Mouse (Mus musculus): ENCODE measurements at regions not wholly inside any gene's neighbourhood (a gene's known extent, or its start where the extent isn't known, plus 50 kb on each side); places are given as distances from the start of the nearest gene placed in this dataset.

DNA sequence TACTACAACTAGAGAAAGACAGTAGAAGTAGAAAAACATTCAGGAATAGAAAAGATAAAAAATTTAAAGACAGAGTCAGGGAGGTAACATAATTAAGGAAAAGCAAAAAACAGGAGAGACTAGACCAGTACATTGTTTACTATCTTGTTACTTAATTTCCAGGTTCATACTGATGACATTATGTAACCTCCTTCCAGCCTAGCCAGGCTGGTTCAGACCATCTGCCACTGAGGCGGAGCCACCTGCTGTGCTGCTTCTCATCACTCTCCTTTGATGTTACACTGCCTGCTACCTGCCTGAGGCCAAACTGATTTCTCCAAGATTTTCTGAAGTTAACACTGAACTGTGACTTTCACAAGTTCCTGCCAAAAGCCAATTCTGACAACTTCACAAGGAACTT is 64.2 kb upstream of the Vmn2r2 start:
- DNase-seq, result peak; percentile 72 to 80

DNA sequence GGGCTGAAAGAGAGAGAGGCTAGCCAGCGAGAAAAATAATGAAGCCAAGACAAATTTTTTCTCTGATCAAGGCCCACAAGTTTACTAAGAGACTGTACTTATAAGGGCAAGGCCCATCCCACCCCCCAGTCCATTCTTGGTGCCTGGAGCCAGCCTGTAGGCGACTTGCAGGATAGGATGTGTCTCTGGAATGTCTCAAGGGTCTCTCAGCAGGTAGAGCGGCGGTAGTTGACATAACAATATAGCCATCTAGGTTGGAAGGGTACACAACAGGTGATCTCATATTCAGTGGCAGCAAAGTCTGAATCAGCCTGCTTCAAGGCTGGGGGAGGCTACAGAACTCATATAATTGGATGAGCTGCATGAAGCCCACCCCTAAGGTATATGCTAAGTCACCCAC is 61.1 kb upstream of the Vmn2r2 start:
- no peak for DNase-seq

DNA sequence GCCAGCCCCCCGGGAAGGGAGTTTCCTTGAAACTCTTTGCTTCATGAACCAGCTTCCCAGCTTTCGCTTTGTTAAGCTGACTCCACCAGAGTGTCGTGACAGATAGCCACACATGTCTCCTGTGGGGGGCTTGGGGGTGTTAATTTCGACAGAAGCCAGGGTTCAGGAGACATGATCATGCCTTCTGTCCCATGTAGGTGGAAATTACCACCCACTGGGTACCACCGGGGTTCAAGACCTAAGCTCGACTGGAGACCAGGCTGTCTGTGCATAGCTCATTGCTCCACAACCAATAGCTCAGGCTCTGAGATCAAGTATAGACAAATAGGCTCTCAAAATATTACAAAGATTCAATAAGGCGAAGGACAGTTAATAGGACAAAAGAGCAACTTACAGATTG is 50.6 kb upstream of the Vmn2r2 start:
- no peak for DNase-seq
